Mouse (Mus musculus): ENCODE measurements around the gene Greb1.

DNA sequence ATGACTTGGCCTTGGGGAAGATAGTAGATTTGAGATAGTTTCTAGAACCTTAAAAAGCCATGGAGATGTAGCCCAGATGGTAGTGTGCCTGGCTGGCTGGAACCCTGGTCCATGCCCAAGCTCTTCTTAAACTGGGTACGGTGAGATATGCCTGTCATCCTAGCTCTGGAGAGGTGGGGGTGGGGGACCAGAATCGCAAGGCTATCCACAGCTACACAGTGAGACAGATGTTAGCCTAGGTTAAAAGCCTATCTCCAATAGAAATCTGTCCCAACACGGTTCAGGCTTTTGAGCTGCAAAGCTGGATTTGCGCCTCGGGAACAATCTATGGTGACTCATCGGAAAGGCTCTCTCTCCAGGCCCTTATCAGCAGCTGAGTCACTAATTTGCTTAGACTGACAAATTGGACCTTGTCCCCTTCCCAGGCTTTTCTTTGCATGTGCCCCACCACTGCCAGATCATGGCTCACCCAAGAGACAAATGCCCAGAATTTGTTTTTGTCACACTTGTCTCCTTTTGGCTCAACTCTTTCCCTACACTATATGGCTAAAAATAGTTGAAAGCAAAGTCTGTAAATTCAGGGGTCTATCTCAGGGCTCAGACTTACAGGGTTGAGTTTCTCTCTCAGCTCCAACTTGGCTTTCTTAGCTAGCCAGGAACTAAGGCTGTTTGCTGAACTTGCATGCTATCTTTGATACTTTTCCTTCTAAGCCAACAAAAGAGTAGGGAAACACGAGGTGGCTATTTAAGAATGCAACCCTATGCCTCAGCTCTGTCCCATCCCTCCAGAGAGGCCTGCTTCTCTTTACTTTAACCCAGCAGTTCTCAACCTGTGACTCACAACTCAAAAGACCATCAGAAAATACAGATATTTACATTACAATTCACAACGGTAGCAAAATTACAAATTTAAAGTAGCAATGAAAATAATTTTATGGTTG lies 40.4 kb upstream of the Greb1 start:
- TF ChIP-seq POLR2A (IDR thresholded peaks at IDR 0.05; ENCODE audit: insufficient read length, low read depth) (no peak), POLR2AphosphoS2 (IDR thresholded peaks at IDR 0.05; ENCODE audit: insufficient read length, low read depth) (no peak), E2F4 (IDR thresholded peaks at IDR 0.05; ENCODE audit: insufficient read depth) (no peak), CEBPB (IDR thresholded peaks at IDR 0.05; ENCODE audit: insufficient read depth, poor library complexity, severe bottlenecking) (no peak), TCF12 (IDR thresholded peaks at IDR 0.05; ENCODE audit: insufficient read depth, poor library complexity, severe bottlenecking) (no peak)

Data from myocyte (in vitro differentiated cells).